Mouse (Mus musculus) myocyte (in vitro differentiated cells): ENCODE data around the gene Dgat2l6.

Experiments used
- CEBPB ChIP-seq: IDR thresholded peaks from 2 replicates; pipeline ENCODE4 v1.6.1; 2011; ENCODE audit warnings: mild to moderate bottlenecking, moderate library complexity; ENCODE audit not compliant: poor library complexity, insufficient read depth, severe bottlenecking
- E2F4 ChIP-seq: IDR thresholded peaks from one replicate; pipeline ENCODE4 v1.6.1; 2011; ENCODE audit warnings: mild to moderate bottlenecking, control low read depth, moderate library complexity; ENCODE audit not compliant: insufficient read depth
- MAX ChIP-seq: IDR thresholded peaks from one replicate; pipeline ENCODE4 v1.6.1; 2011; ENCODE audit warnings: low read depth, mild to moderate bottlenecking, control low read depth
- MYOD1 ChIP-seq, 3 experiments: IDR thresholded peaks; one replicate each; pipeline ENCODE4 v1.6.1; 2011; ENCODE audit warnings: control low read depth in 2 of 3, low read depth in 2 of 3, mild to moderate bottlenecking in 2 of 3, moderate library complexity in 1 of 3; ENCODE audit not compliant: insufficient read length in 2 of 3, control insufficient read depth in 1 of 3
- MYOG ChIP-seq, 3 experiments: IDR thresholded peaks; one replicate each; pipeline ENCODE4 v1.6.1; 2011; ENCODE audit warnings: control low read depth in 2 of 3, low read depth in 2 of 3, mild to moderate bottlenecking in 2 of 3; ENCODE audit not compliant: insufficient read length in 2 of 3, control insufficient read depth in 1 of 3, insufficient read depth in 1 of 3
- POLR2A ChIP-seq: IDR thresholded peaks from one replicate; pipeline ENCODE4 v1.6.1; 2011; ENCODE audit warnings: low read depth, mild to moderate bottlenecking, control low read depth, moderate library complexity; ENCODE audit not compliant: insufficient read length
- POLR2AphosphoS2 ChIP-seq: IDR thresholded peaks from one replicate; pipeline ENCODE4 v1.6.1; 2011; ENCODE audit warnings: low read depth, control low read depth; ENCODE audit not compliant: insufficient read length
- REST ChIP-seq: IDR thresholded peaks from one replicate; pipeline ENCODE4 v1.6.1; 2011; ENCODE audit warnings: mild to moderate bottlenecking, control low read depth, moderate library complexity; ENCODE audit not compliant: insufficient read depth, insufficient read length
- SRF ChIP-seq: IDR thresholded peaks from one replicate; pipeline ENCODE4 v1.6.1; 2011; ENCODE audit warnings: low read depth; ENCODE audit not compliant: control insufficient read depth, insufficient read length
- TCF12 ChIP-seq: IDR thresholded peaks from one replicate; pipeline ENCODE4 v1.6.1; 2011; ENCODE audit warnings: mild to moderate bottlenecking, control low read depth; ENCODE audit not compliant: poor library complexity, insufficient read depth, severe bottlenecking
- USF1 ChIP-seq: IDR thresholded peaks from one replicate; pipeline ENCODE4 v1.6.1; 2011; ENCODE audit warnings: low read depth, mild to moderate bottlenecking, control low read depth, moderate library complexity

DNA sequence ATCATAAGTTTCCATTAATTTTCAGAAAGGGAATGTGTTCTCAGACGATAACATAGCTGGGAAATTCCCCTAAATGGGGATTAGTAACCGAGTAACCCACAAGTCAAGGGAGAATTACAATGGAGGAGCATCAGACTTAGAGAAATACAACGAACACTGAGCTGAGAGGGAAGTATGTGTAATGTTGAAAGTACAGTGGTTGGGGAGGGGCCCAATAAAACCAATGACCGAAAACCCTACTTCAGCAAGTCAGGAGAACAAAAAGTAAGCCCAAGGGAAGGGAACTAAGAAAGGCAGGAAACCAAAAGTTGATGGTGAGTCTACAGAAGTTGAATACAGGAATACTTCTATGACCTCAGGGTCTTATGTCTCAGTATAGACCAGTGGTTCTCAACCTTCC lies 16.5 kb upstream of the Dgat2l6 start:
- TF ChIP-seq E2F4 (no peak), CEBPB (no peak), POLR2A (no peak), POLR2AphosphoS2 (no peak), TCF12 (no peak), SRF (no peak), MYOD1 (IDR thresholded peaks at IDR 0.05; ENCODE audit: control insufficient read depth in 1 of 3, insufficient read length in 2 of 3, low read depth in 2 of 3) (no peak), MYOG (IDR thresholded peaks at IDR 0.05; ENCODE audit: control insufficient read depth in 1 of 3, insufficient read depth in 1 of 3, insufficient read length in 2 of 3, low read depth in 2 of 3) (no peak), REST (no peak), USF1 (no peak), MAX (no peak)
